8 mouse cellular contexts compared by ENCODE assay signal in the genomic region with DNA sequence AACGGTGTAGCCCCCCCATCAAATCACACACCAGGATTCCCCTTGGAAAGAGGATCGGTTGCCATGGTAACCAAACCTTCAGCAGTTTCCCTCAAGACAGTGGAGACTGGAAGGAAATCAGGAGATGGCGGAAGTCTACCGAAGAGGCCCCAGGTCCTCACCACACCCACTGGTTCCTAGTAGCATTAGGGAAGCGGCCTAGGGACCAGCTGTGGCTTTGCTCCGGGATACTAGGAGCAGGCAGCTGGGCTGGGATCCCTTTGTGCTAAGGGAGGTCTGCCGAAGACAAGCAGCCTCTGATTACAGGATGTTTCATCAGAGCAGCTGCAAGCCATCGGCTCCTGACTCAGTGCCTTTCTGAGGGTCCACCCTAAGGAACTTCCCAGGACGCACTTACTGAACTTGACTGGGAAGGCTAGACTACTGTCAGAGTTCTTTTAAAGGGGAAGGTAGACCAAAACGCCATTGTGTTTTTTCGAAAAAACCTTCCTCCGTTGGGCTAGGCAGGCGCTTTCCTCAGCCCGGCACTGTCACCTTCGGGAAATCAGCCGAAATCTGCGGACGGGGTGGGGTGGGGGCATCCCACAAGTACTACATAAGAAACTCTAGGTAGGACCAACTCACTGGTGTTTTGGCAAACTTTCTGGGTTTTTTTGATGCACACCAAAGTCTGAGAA.
DNase-seq lines count a peak whose midpoint lies in the region; ATAC-seq and TF ChIP-seq lines count a peak whose summit lies in the region.

No protein-coding gene starts in this region.

- no peak for TF ChIP-seq CTCF in kidney, postnatal 0 days (IDR thresholded peaks at IDR 0.05; ENCODE audit: low read depth)

- H3K27me3 ChIP-seq in kidney, postnatal 0 days (ENCODE audit: insufficient read depth, low read length), result no peaks in the 10 kb centered on the region
- H3K27me3 ChIP-seq in midbrain, embryonic 14.5 days (ENCODE audit: control insufficient read depth, insufficient read depth, low read length), result no peaks in the 10 kb centered on the region

- H3K9ac ChIP-seq in kidney, postnatal 0 days (ENCODE audit: low read depth, low read length), result no peak overlapping the region
- peak overlapping the region; percentile 21 for H3K9ac ChIP-seq in midbrain, embryonic 14.5 days (replicated peaks; ENCODE audit: low read length)

- H3K9me3 ChIP-seq in kidney, postnatal 0 days (replicated peaks; ENCODE audit: low read length), result no peaks in the 10 kb centered on the region
- no peaks in the 10 kb centered on the region for H3K9me3 ChIP-seq in midbrain, embryonic 14.5 days (ENCODE audit: control insufficient read depth, low read length)

- peak; percentile 9 to 12 for DNase-seq in frontal cortex, postnatal 14 days (ENCODE audit: low spot score in 2 of 2)
- DNase-seq in frontal cortex, adult 2 months (ENCODE audit: extremely low spot score in 1 of 2, low spot score in 1 of 2), result no peak
- peak; percentile 48 for DNase-seq in embryo, embryonic 9.5 days (ENCODE audit: extremely low spot score)
- peak; percentile 74 for DNase-seq in heart, adult 8-10 months (ENCODE audit: low spot score)
- peak; percentile 83 for DNase-seq in kidney, postnatal 0 days (ENCODE audit: low spot score)
- DNase-seq in midbrain, embryonic 14.5 days, result peak; percentile 81
- no peak for DNase-seq in cerebellum, postnatal 25 days

- ATAC-seq in kidney, postnatal 0 days (replicated peaks; ENCODE audit: low FRiP score, low read depth), result no peak; the same call in 1 of the 2 replicates
- no peak; the same call in 1 of the 2 replicates for ATAC-seq in midbrain, embryonic 14.5 days (ENCODE audit: low FRiP score, low TSS enrichment)
- no peak for ATAC-seq in granulocyte monocyte progenitor cell, adult 5-6 weeks (replicated peaks; ENCODE audit: poor library complexity, severe bottlenecking)

- 32% methylated on average over 18 of the region's 18 CpGs for WGBS in kidney, postnatal 0 days
- WGBS in midbrain, embryonic 14.5 days, result 28% methylated on average over 18 of the region's 18 CpGs

- no peak overlapping the region for H3K4me3 ChIP-seq in kidney, postnatal 0 days (replicated peaks; ENCODE audit: low read depth, low read length)
- no peak overlapping the region for H3K4me3 ChIP-seq in midbrain, embryonic 14.5 days (replicated peaks; ENCODE audit: low read depth, low read length)

- H3K36me3 ChIP-seq in kidney, postnatal 0 days (ENCODE audit: insufficient read depth, low read length), result no peaks in the 10 kb centered on the region
- no peaks in the 10 kb centered on the region for H3K36me3 ChIP-seq in midbrain, embryonic 14.5 days (ENCODE audit: control insufficient read depth, insufficient read depth, low read length)

- no peak overlapping the region for H3K4me2 ChIP-seq in kidney, postnatal 0 days (ENCODE audit: low read length)
- H3K4me2 ChIP-seq in midbrain, embryonic 14.5 days (ENCODE audit: low read length), result peak overlapping the region; percentile 42

- H3K4me1 ChIP-seq in kidney, postnatal 0 days (replicated peaks; ENCODE audit: insufficient read depth, low read length), result 0 out of 2 replicates have a peak, but pooled peaks cover 10% of the 10 kb centered on the region
- H3K4me1 ChIP-seq in midbrain, embryonic 14.5 days (ENCODE audit: control insufficient read depth, insufficient read depth, low read length), result peaks cover 9% of the 10 kb centered on the region

- no peak overlapping the region for H3K27ac ChIP-seq in kidney, postnatal 0 days
- H3K27ac ChIP-seq in midbrain, embryonic 14.5 days (replicated peaks; ENCODE audit: low read depth, low read length), result peak overlapping the region; percentile 16; the same call in 1 of the 2 replicates

Comparison
In these comparisons a context has a peak if more than half of its experiments do, and no peak if none do; other contexts are left out.
1. DNase-seq: peak in frontal cortex, postnatal 14 days (2 of 2), embryo, embryonic 9.5 days (single experiment), heart, adult 8-10 months (single experiment), kidney, postnatal 0 days (single experiment) and midbrain, embryonic 14.5 days (single experiment); none in frontal cortex, adult 2 months (0 of 2) and cerebellum, postnatal 25 days (0 of 2).